Mouse (Mus musculus): Measurements from ENCODE around the gene Ppfia1. TPM values are rescaled to one million over a fixed set of nuclear protein-coding genes. Genes with fewer than 3 reads are reported as not detected.
A peak's percentile ranks its signal among the peaks of the same experiment; 100 is the strongest.

The Ppfia1 gene
- total RNA-seq, 4 experiments from 2014 or later, result 33.1 to 41.0 (median 36.2) TPM

DNA sequence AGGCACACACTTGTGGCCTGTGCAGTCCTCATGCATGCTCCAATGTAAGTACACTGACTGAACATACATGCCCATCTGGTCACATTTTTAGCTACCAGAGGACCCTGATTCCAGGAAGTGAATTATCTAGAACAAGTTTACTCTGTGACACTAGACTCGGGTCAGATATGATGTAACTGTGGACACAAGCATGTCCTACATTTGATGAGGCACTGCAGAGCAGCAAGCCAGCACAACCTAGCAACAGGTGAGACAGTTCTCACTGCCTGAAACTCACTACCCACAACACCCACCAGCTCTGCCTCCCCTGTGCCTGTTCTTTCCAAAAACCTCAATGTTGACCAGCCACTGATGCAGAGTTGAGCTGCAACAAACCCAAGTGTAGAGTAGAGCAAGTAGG lies 2.7 kb downstream of the Ppfia1 start:
- DNase-seq (ENCODE audit: low spot score in 2 of 2), result no peak

DNA sequence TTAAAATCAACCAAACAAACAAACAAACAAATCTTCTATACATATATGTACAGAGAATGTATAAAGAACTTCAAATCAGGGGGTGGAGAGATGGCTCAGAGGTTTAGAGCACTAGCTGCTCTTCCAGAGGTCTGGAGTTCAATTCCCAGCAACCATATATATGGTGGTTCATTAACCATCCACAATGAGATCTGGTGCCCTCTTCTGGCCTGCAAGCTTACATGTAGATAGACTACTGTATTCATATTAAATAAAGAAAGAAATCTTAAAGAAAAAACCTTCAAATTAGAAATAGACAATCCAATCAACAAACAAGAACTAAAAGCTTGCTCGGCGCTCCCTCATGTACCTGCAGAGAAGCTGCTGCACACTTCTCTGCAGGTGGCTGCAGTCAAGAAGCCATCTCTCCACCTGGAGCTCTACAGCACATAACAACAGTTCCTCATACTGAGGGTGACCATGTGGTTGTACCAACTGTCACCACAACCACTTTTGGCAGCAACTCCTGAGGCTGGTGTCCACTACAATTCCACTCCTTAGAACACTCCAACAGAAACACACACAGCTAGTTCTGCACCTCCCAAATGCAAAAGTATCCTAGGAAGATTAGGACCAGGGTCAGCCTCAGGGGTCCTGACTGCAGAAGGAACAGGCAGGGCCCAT lies 3.5 kb downstream of the Ppfia1 start:
- no peak for DNase-seq (ENCODE audit: low spot score in 2 of 2)

DNA sequence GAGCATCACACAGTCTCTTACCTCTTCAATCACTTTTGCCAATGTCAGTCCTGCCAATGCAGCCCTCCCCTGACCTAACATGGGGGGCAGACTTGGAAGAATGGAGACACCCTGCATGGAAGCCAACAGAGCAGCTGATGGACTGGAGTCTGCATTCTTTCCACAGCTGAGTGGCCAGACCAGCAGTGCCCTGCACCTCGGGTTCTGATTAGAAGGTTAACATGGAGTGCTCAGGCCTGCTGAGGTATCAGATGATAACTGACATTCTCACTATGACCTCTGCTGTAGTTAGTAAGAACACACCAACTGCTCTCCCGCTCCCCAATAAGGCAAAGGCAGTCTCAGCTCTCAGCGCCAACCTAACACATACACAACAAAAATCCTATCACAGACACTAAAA lies 8.3 kb downstream of the Ppfia1 start:
- no peak for DNase-seq (ENCODE audit: low spot score in 2 of 2)

DNA sequence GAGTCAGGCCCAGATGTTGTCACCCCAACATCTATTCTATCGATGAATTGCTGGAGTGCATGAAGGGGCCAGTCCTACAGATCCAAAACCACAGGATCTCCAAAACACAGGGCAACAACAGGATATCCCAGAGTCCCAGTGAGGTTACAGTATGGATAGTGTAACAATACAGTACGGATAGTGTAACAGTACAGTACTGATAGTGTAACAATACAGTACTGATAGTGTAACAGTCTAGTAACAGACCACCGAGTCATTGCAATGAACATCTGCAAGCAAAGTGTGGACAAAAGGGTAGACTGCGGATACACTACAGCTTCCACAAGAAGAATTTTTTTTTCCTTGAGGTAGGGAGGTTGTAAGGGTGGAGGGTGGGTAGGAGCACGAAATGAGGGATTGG lies 12.2 kb downstream of the Ppfia1 start:
- DNase-seq (ENCODE audit: low spot score in 2 of 2), result no peak

GRCm38 (mm10) chr7:144539146-144539545 lies 14.4 kb downstream of the Ppfia1 start:
- DNase-seq (ENCODE audit: low spot score in 2 of 2), result no peak

DNA sequence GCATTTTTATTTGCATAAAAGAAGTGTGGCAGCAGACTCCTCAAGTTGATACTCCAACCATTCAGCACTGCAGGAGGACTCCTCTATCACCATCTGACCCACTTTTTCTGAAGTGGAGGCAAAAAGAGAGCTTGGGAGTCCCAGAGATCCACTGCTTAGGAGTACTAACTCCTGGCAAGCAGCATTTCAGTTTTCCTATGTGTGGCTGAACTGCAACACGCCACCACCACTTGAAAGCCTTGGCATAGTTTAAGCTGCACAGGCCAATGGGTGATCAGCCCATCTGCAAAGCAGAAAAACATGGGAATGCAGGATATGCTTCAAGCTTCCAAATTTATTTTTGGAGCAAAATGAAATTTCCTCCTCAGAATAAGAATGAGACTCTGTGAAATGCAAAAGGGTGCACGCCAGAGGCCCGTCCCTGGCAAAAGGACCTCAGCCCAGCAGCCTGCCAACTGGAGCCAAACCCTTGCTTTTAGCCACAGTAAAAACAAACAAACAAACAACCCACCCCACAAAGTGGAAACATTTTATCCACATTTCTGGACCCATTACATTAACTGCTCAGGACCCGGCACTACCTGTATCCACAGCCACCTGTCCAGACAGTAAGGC lies 15.4 kb downstream of the Ppfia1 start:
- DNase-seq (ENCODE audit: low spot score in 2 of 2), result no peak

GRCm38 (mm10) chr7:144536367-144536766 lies 17.2 kb downstream of the Ppfia1 start:
- no peak for DNase-seq (ENCODE audit: low spot score in 2 of 2)

- no peak for DNase-seq (ENCODE audit: low spot score in 2 of 2)
These were observed 18.8 kb downstream of the Ppfia1 start for GRCm38 (mm10) chr7:144534773-144535172.

GRCm38 (mm10) chr7:144531585-144532378 lies 21.7 kb downstream of the Ppfia1 start:
- no peak for DNase-seq (ENCODE audit: low spot score in 2 of 2)

DNA sequence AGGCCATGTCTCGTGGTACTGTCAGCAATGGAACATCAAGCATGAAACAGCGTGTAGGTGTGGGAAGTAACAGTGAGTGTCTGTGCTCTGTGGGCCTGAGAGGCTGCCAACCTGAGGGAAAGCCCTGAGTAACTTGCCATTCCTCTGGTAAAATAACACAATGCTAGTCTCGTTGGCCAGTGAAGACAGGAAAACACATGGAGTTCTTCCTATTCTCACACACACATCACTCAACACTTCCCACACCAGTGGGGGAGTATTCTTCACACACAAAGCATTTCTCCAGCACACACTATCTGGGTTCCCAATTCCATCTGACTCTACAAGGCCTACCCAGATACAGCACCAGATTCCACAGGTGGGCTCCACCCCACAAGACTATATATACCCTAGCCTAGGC lies 23.7 kb downstream of the Ppfia1 start:
- DNase-seq (ENCODE audit: low spot score in 2 of 2), result peak in 1 of 2 experiments; percentile 45

DNA sequence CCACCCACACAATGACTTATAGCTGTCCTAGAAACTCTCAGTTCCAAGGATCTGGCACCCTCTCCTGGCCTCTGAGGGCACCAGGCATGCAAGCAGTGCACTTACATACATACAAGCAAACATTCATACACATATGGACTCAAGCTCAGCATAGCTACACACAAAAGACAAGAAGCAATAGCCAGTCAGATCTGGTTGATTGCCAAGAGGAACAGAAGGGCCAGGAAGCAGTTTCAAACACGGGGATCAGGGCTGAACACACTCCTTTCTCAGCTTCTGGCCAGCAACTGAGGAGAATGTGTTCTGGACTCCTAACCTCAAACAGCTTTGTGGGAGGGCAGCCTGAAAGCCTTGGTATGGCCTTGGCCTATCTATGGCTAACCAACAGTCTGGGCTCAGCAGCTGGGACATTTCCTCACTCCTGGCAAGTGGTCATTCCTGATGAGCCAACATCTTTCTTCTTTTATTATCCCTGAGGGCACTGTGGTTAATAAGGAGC lies 25.8 kb downstream of the Ppfia1 start:
- DNase-seq (ENCODE audit: low spot score in 2 of 2), result no peak

DNA sequence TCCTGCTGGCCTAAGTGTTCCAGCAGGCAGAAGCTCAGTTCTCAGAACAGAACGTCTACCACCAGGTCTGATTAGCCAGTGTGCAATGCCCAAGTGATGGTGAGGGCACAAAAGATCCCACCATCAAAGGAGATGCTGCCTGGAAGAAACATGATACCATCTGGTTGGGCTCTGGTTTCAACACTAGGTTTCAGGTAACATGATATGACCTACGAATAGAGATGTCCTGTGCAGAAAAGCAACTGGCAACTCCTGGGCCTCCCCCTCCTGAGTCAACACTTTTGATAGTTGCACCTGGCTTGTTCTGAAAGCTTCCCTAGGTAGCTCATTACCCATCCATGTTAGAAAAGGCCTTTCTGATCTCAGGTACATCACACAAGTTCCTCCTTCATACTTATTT lies 26.9 kb downstream of the Ppfia1 start:
- no peak for DNase-seq (ENCODE audit: low spot score in 2 of 2)

- DNase-seq (ENCODE audit: low spot score in 2 of 2), result no peak
These were observed 28.9 kb downstream of the Ppfia1 start for GRCm38 (mm10) chr7:144524427-144525191.

DNA sequence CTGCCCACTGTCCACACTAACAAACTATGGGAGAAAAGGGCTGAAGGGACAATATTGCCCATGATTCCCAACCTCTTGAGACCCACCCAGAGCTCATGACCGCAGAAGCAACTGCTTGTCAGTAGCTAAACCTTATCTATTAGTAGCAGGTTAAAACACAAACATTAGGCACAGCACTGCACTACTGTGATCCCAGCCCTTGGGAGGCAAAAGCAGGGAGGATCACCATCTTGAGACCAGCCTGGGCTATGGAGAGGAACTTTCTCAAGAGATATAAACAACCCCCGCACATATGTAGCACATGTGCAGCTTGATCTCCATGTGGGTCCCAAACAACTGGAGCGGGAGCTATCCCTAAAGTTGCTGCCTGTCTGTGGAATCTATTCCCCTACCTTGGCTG lies 30.1 kb downstream of the Ppfia1 start:
- DNase-seq (ENCODE audit: low spot score in 2 of 2), result no peak

DNA sequence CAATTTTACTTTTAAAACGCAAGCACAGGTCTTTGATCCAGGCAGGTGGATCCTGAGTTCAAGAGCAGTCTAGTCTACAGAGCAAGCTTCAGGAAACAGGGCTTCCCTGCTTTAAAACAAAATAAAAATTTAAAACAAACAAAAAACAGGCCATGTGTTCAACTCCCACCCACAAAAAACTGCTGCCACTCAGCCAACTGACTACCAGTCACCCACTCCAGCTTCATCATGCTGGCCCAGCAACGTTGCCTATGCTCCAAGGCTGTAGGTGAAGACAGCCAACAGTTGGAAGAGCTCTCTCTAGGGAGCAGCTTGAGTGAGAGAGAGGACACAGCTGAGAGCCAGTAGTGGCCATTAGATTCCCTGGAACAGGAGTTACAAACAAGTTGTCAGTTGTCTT lies 31.6 kb downstream of the Ppfia1 start:
- no peak for DNase-seq (ENCODE audit: low spot score in 2 of 2)

GRCm38 (mm10) chr7:144519852-144520251 lies 33.7 kb downstream of the Ppfia1 start:
- DNase-seq (ENCODE audit: low spot score in 2 of 2), result no peak

- DNase-seq (ENCODE audit: low spot score in 2 of 2), result no peak
These were observed 36.8 kb downstream of the Ppfia1 start for GRCm38 (mm10) chr7:144516711-144517110.

- no peak for DNase-seq (ENCODE audit: low spot score in 2 of 2)
These were observed 44.4 kb downstream of the Ppfia1 start for GRCm38 (mm10) chr7:144509090-144509489.

DNA sequence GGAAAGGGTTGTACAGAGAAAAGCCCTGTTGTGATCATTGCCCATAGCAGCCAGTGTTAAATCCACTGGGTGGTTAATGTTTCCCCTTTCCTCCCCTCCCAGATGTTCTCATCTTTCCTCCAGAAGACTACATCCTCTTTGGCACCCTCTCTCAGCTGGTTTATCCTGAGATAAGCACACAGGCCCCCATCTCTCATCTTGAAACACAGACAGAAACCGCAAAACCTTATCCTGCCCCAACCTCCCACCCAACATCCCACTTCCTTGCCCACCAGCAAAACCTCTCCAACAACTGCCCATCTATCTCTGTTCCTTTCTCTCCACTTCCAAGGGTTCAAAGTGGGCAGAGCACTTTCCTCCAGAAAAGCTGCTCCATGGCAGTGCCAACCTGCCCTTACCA lies 46.7 kb downstream of the Ppfia1 start:
- DNase-seq (ENCODE audit: low spot score in 2 of 2), result no peak

- DNase-seq (ENCODE audit: low spot score in 2 of 2), result no peak
These were observed 49.6 kb downstream of the Ppfia1 start for GRCm38 (mm10) chr7:144503959-144504358.

DNA sequence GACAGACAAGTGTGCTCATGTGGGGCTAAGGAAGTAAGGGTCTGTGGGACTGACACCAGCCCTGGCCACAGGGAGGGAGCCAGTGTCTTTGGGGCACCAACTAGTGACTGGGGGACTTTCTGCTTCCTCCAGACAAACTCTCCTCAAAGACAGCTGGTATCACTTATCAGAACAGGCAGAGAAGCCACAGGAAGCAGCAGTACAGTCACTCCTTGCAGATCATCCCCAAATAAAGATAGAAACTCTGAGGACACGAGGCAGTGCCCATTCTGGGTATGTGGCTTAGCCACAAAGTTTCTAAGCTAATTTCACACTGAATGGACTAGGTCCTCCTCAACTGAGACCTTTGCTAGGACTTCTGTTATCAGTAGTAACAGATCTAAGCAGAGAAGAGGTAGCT lies 60.6 kb downstream of the Ppfia1 start:
- DNase-seq (ENCODE audit: low spot score in 2 of 2), result no peak
